Mouse (Mus musculus) hematopoietic stem cell, adult 5-6 weeks (primary cell): ENCODE data around the gene Kitl. TPM values are rescaled to one million over a fixed set of nuclear protein-coding genes. Genes with fewer than 3 reads are reported as not detected.
A peak's percentile ranks its signal among the peaks of the same experiment; 100 is the strongest.

Experiments
- ATAC-seq, 2 experiments: fragments of 125-278 bp in 1 of 2; replicated peaks in 1 of 2; 2 replicates each; pipeline ENCODE4 v1.8.0; 2016 to 2017; ENCODE audit warnings: inconsistent platforms in 2 of 2, mild to moderate bottlenecking in 2 of 2, moderate number of reproducible peaks in 2 of 2, low read depth in 1 of 2, moderate TSS enrichment in 1 of 2; ENCODE audit not compliant: low FRiP score in 2 of 2, poor library complexity in 2 of 2, severe bottlenecking in 2 of 2, insufficient read depth in 1 of 2, low TSS enrichment in 1 of 2
- total RNA-seq: library from RNA; stranded (forward); fragments of 172-1452, 232-1000 nt; gene quantifications from 2 replicates; pipeline ENCODE4 v1.2.3, GENCODE M21; 2017

The Kitl gene
- total RNA-seq, 1 experiment from 2014 or later = 0.30 TPM

- ATAC-seq = no peak
These were observed 39.7 kb downstream of the Kitl start for GRCm38 (mm10) chr10:100055082-100055481.

GRCm38 (mm10) chr10:100057106-100057623 lies 41.7 kb downstream of the Kitl start:
- no peak for ATAC-seq

GRCm38 (mm10) chr10:100059356-100059755 lies 43.9 kb downstream of the Kitl start:
- no peak for ATAC-seq

GRCm38 (mm10) chr10:100065529-100066301 lies 50.3 kb downstream of the Kitl start:
- no peak for ATAC-seq

- ATAC-seq = no peak
These were observed 50.9 kb downstream of the Kitl start for GRCm38 (mm10) chr10:100066374-100066773.

GRCm38 (mm10) chr10:100072641-100073040 lies 57.2 kb downstream of the Kitl start:
- no peak for ATAC-seq

GRCm38 (mm10) chr10:100073092-100073491 lies 57.7 kb downstream of the Kitl start:
- ATAC-seq = no peak

GRCm38 (mm10) chr10:100101115-100101514 lies 85.7 kb downstream of the Kitl start:
- ATAC-seq = no peak

- no peak for ATAC-seq
These were observed 95.8 kb downstream of the Kitl start for GRCm38 (mm10) chr10:100111209-100111608.

- no peak for ATAC-seq
These were observed 100.1 kb downstream of the Kitl start for GRCm38 (mm10) chr10:100115570-100115969.

- ATAC-seq = no peak
These were observed 109.0 kb downstream of the Kitl start for GRCm38 (mm10) chr10:100124452-100124851.

GRCm38 (mm10) chr10:100127837-100128743 lies 112.7 kb downstream of the Kitl start:
- ATAC-seq = no peak

- ATAC-seq = no peak
These were observed 116.2 kb downstream of the Kitl start for GRCm38 (mm10) chr10:100131657-100132056.

GRCm38 (mm10) chr10:100132304-100132703 lies 116.9 kb downstream of the Kitl start:
- ATAC-seq = no peak

- ATAC-seq = no peak
These were observed 123.1 kb downstream of the Kitl start for GRCm38 (mm10) chr10:100138552-100138951.

GRCm38 (mm10) chr10:100148123-100148522 lies 132.7 kb downstream of the Kitl start:
- ATAC-seq = peak; percentile 37 to 64; a peak in 2 of 4 replicates
